Mouse (Mus musculus): Measurements from ENCODE around the gene 1700030J22Rik. TPM values are rescaled to one million over a fixed set of nuclear protein-coding genes. Genes with fewer than 3 reads are reported as not detected.

1700030J22Rik gene
- polyA plus RNA-seq, 1 experiment, result 1.5 TPM

DNA sequence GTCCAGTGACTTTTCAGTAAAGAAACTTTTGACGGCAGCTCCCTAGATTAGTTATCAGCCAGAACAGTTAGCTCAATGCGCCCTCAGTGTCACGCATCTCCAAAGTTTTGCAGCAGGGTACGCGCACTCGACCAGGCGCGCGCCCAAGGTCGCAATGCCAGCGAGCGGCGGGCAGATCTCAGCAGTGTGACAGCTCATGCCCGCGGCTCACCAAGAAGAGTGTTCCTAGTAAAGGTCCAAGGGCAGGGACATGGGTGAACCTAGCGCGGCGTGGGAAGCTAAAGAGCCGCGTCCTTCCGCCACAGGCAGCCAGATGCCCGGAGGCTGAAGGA lies 57.8 kb downstream of the 1700030J22Rik start:
- H3K4me2 ChIP-seq (ENCODE audit: low read depth), result peak overlapping the region; percentile 84
- H3K36me3 ChIP-seq (ENCODE audit: control insufficient read depth, insufficient read depth), result no peaks in the 10 kb centered on the region
- peak overlapping the region; percentile 91 for H3K4me3 ChIP-seq
- H3K79me2 ChIP-seq (ENCODE audit: control insufficient read depth, insufficient read depth), result no peaks in the 10 kb centered on the region
- TF ChIP-seq POLR2AphosphoS2 (IDR thresholded peaks at IDR 0.05; ENCODE audit: insufficient read length, low read depth) (no peak), SRF (IDR thresholded peaks at IDR 0.05; ENCODE audit: control insufficient read depth, insufficient read length, low read depth) (no peak), TCF3 (IDR thresholded peaks at IDR 0.05; ENCODE audit: insufficient read length, low read depth) (no peak), MYOD1 (IDR thresholded peaks at IDR 0.05; ENCODE audit: control insufficient read depth in 1 of 3, insufficient read length in 2 of 3, low read depth in 2 of 3) (no peak), MYOG (IDR thresholded peaks at IDR 0.05; ENCODE audit: control insufficient read depth in 1 of 3, insufficient read depth in 1 of 3, insufficient read length in 2 of 3, low read depth in 2 of 3) (no peak), REST (IDR thresholded peaks at IDR 0.05; ENCODE audit: insufficient read depth, insufficient read length) (no peak), TCF12 (IDR thresholded peaks at IDR 0.05; ENCODE audit: insufficient read depth, poor library complexity, severe bottlenecking) (no peak), POLR2A (IDR thresholded peaks at IDR 0.05; ENCODE audit: insufficient read length, low read depth) (no peak), E2F4 (IDR thresholded peaks at IDR 0.05; ENCODE audit: insufficient read depth) (no peak)
- H3ac ChIP-seq (ENCODE audit: control insufficient read depth, insufficient read length), result peak overlapping the region; percentile 47
- H3K27me3 ChIP-seq (ENCODE audit: control insufficient read depth, insufficient read depth, insufficient read length), result no peaks in the 10 kb centered on the region

Other genes starting within 250 kb of the 1700030J22Rik start
- 0.96 TPM for gene Cdyl2, start 246.0 kb downstream of the 1700030J22Rik start, polyA plus RNA-seq (2012; fragmentation: generic; extraction: Trizol)
- 37.1 TPM for gene Cmc2, start 57.5 kb downstream of the 1700030J22Rik start, polyA plus RNA-seq (2012; fragmentation: generic; extraction: Trizol)
- 9.2 TPM for gene Cenpn, start 57.2 kb downstream of the 1700030J22Rik start, polyA plus RNA-seq (2012; fragmentation: generic; extraction: Trizol)
- gene Atmin, start 35.6 kb downstream of the 1700030J22Rik start, polyA plus RNA-seq (2012; fragmentation: generic; extraction: Trizol), result 7.8 TPM
- 23.2 TPM for gene Gcsh, start 14.6 kb upstream of the 1700030J22Rik start, polyA plus RNA-seq (2012; fragmentation: generic; extraction: Trizol)
- 0.01 TPM for gene Pkd1l2, start 103.5 kb upstream of the 1700030J22Rik start, polyA plus RNA-seq (2012; fragmentation: generic; extraction: Trizol)
- 0.02 TPM for gene Bco1, start 116.9 kb upstream of the 1700030J22Rik start, polyA plus RNA-seq (2012; fragmentation: generic; extraction: Trizol)
- 3.7 TPM for gene Gan, start 179.2 kb upstream of the 1700030J22Rik start, polyA plus RNA-seq (2012; fragmentation: generic; extraction: Trizol)

Data from myocyte (in vitro differentiated cells).